Mouse (Mus musculus): ENCODE data around the gene Olfr311.

Gene Olfr311

GRCm38 (mm10) chr11:58870961-58871360, 31.9 kb downstream of the Olfr311 start:
- no peak for DNase-seq (ENCODE audit: low read depth, low spot score)

- no peak for DNase-seq (ENCODE audit: low read depth, low spot score)
These were observed 44.7 kb downstream of the Olfr311 start for GRCm38 (mm10) chr11:58883756-58884155.

GRCm38 (mm10) chr11:58890511-58890910, 51.5 kb downstream of the Olfr311 start:
- DNase-seq (ENCODE audit: low read depth, low spot score): no peak

Data from c-Kit-negative CD71-positive TER-119-positive erythroid progenitor cells, embryonic 14.5 days (primary cell).